ENCODE assay signal across 22 mouse cellular contexts in genomic region chr8:12773914-12774313, GRCm38 (mm10). TPM values are rescaled to one million over a fixed set of nuclear protein-coding genes. Genes with fewer than 3 reads are reported as not detected.
DNase-seq lines count a peak whose midpoint lies in the region; ATAC-seq lines count a peak whose summit lies in the region.
"Had no signal": no experiment of that assay in that cellular context is flagged by ENCODE, and none has a peak within 500 bp of the region (broad histone marks: within the 10 kb centered on the region; RNA-seq: fewer than 3 reads in every experiment).

No protein-coding gene starts in this region.

- no peaks in the 10 kb centered on the region for H3K27me3 ChIP-seq in heart, embryonic 13.5 days (replicated peaks)
- no peaks in the 10 kb centered on the region for H3K27me3 ChIP-seq in kidney, embryonic 14.5 days (ENCODE audit: control insufficient read depth, insufficient read depth, low read length)
- H3K27me3 ChIP-seq: limb, embryonic 13.5 days; liver, embryonic 13.5 days; neural tube, embryonic 13.5 days had no signal

- 38% methylated on average over 4 of the region's 4 CpGs for WGBS in heart, embryonic 13.5 days
- WGBS in kidney, embryonic 14.5 days, result 70% methylated on average over 4 of the region's 4 CpGs

- intact Hi-C loops in heart, postnatal 36 days (cut with DNase I), result loop anchor here (2.0 kb wide), 1 partner anchor 15 kb away; no protein-coding TSS in a partner anchor

- H3K4me3 ChIP-seq in heart, embryonic 13.5 days, result no peak overlapping the region
- H3K4me3 ChIP-seq in kidney, embryonic 14.5 days (ENCODE audit: low read length), result no peak overlapping the region
- H3K4me3 ChIP-seq: limb, embryonic 13.5 days; liver, embryonic 13.5 days; megakaryocyte, embryonic 14.5 days; neural tube, embryonic 13.5 days had no signal

- H3K9ac ChIP-seq in heart, embryonic 13.5 days, result peak overlapping the region; percentile 68
- H3K9ac ChIP-seq in kidney, embryonic 14.5 days (ENCODE audit: low read depth, low read length), result no peak overlapping the region
- H3K9ac ChIP-seq: forebrain, postnatal 0 days; limb, embryonic 13.5 days; liver, embryonic 13.5 days; lung, embryonic 14.5 days; neural tube, embryonic 13.5 days had no signal

- no peaks in the 10 kb centered on the region for H3K9me3 ChIP-seq in heart, embryonic 13.5 days
- no peaks in the 10 kb centered on the region for H3K9me3 ChIP-seq in kidney, embryonic 14.5 days (ENCODE audit: control insufficient read depth, low read length)
- H3K9me3 ChIP-seq: limb, embryonic 13.5 days; liver, embryonic 13.5 days; megakaryocyte, embryonic 14.5 days; neural tube, embryonic 13.5 days had no signal

- H3K36me3 ChIP-seq in heart, embryonic 13.5 days, result no peaks in the 10 kb centered on the region
- no peaks in the 10 kb centered on the region for H3K36me3 ChIP-seq in kidney, embryonic 14.5 days (ENCODE audit: control insufficient read depth, insufficient read depth, low read length)
- H3K36me3 ChIP-seq: limb, embryonic 13.5 days; liver, embryonic 13.5 days; neural tube, embryonic 13.5 days had no signal

- ATAC-seq in heart, embryonic 13.5 days (ENCODE audit: extremely low read depth, insufficient number of reproducible peaks, low FRiP score, low TSS enrichment), result no peak
- no peak for ATAC-seq in kidney, embryonic 14.5 days (ENCODE audit: low FRiP score, low TSS enrichment)
- ATAC-seq in CD4-positive, CD25-positive, alpha-beta regulatory T cell, adult 4 months, result no peak
- ATAC-seq: forebrain, postnatal 0 days; hindbrain, embryonic 16.5 days had no signal

- H3K27ac ChIP-seq in heart, embryonic 13.5 days (replicated peaks), result peak overlapping the region; percentile 90
- no peak overlapping the region for H3K27ac ChIP-seq in kidney, embryonic 14.5 days (ENCODE audit: low read depth, low read length)
- H3K27ac ChIP-seq: limb, embryonic 13.5 days; liver, embryonic 13.5 days; neural tube, embryonic 13.5 days had no signal

- no peak for DNase-seq in heart, postnatal 36 days
- peak; percentile 46 for DNase-seq in kidney, adult 11 months
- DNase-seq in kidney, adult 9 months, result peak; percentile 59
- DNase-seq in kidney, postnatal 10 days, result peak; percentile 57
- no peak for DNase-seq in spleen, postnatal 10 days (ENCODE audit: low spot score in 2 of 2)
- DNase-seq: cerebellum, adult 18-20 months; cerebellum, postnatal 25 days; embryo, embryonic 11 days; forebrain, postnatal 0 days; layer of hippocampus, postnatal 36 days; liver, embryonic 13.5 days; lung, embryonic 14.5 days; midbrain, embryonic 14.5 days; right cerebral cortex, adult 18-20 months; thymus, postnatal 25 days had no signal

- H3K4me1 ChIP-seq in heart, embryonic 13.5 days, result peaks cover 83% of the 10 kb centered on the region
- peaks cover 8% of the 10 kb centered on the region; the same call in 1 of the 2 replicates for H3K4me1 ChIP-seq in kidney, embryonic 14.5 days (ENCODE audit: control insufficient read depth, insufficient read depth, low read length)

- no peak overlapping the region for H3K4me2 ChIP-seq in heart, embryonic 13.5 days
- H3K4me2 ChIP-seq in kidney, embryonic 14.5 days (replicated peaks; ENCODE audit: low read depth, low read length), result no peak overlapping the region
- H3K4me2 ChIP-seq: limb, embryonic 13.5 days; liver, embryonic 13.5 days; lung, embryonic 14.5 days; neural tube, embryonic 13.5 days had no signal

RNA-seq across cellular contexts. Expression of gene Atp11a, which starts 17.1 kb away (rescaled TPM):
- 10.4 and 11.2 TPM in 2 replicates for polyA plus RNA-seq in heart, embryonic 13.5 days (2015; fragmentation: Nextera tagmentation; extraction: Ambion mirVana)
- total RNA-seq in heart, postnatal 36 days (2021), result 10 to 100 TPM; 77.9 to 88.4 TPM
- 16.8 and 18.5 TPM in 2 replicates for polyA plus RNA-seq in kidney, embryonic 14.5 days (2014; fragmentation: Nextera tagmentation; extraction: Ambion mirVana)
- 1 to 10 TPM; 6.4 to 7.4 TPM for polyA plus RNA-seq in CD4-positive, CD25-positive, alpha-beta regulatory T cell, adult 4 months (2017; shearing (Covaris generic))

Comparison
In these comparisons a context has a peak if more than half of its experiments do, and no peak if none do; other contexts are left out.
1. DNase-seq: peak in kidney, adult 11 months (single experiment), kidney, adult 9 months (single experiment) and kidney, postnatal 10 days (single experiment); none in heart, postnatal 36 days (0 of 2) and spleen, postnatal 10 days (0 of 2).